26 mouse cellular contexts compared by ENCODE assay signal in the genomic region with DNA sequence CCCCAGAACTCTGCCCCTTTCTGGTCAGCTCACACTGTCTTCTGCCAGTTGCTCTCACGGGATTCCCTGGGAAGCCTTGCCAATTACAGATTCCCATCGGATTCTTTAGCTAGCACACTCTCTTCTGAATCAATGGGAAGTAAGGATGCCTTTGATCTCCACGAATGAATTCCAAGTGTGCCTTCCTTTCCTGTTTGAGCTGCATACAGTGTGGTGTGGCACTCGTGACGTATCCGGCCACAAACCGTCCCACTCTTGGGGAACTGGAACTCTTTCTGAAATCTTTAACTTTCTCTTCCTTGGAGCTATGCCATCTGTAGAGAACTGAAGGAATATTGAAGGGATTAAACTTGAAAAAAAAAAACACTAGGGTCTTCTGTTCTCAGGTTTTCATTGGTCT.
DNase-seq lines count a peak whose midpoint lies in the region; ATAC-seq and TF ChIP-seq lines count a peak whose summit lies in the region.
"Had no signal": no experiment of that assay in that cellular context is flagged by ENCODE, and none has a peak within 500 bp of the region (broad histone marks: within the 10 kb centered on the region; RNA-seq: fewer than 3 reads in every experiment).

No protein-coding gene starts in this region.

- H3K9ac ChIP-seq in lung, embryonic 15.5 days, result no peak overlapping the region
- H3K9ac ChIP-seq in limb, embryonic 14.5 days (ENCODE audit: low read depth, low read length, severe bottlenecking), result no peak overlapping the region
- H3K9ac ChIP-seq: hindbrain, embryonic 13.5 days; limb, embryonic 13.5 days; liver, embryonic 12.5 days; liver, postnatal 0 days; midbrain, embryonic 12.5 days had no signal

- WGBS in lung, embryonic 15.5 days, result 13% methylated on average over 7 of the region's 7 CpGs
- WGBS in lung, adult 2 months, result 16% methylated on average over 7 of the region's 7 CpGs
- WGBS in limb, embryonic 14.5 days, result 41% methylated on average over 7 of the region's 7 CpGs

- H3K36me3 ChIP-seq in lung, embryonic 15.5 days, result no peaks in the 10 kb centered on the region
- H3K36me3 ChIP-seq in limb, embryonic 14.5 days (ENCODE audit: control insufficient read depth, insufficient read depth, low read length), result no peaks in the 10 kb centered on the region
- H3K36me3 ChIP-seq: hindbrain, embryonic 13.5 days; limb, embryonic 13.5 days; liver, embryonic 12.5 days; midbrain, embryonic 12.5 days had no signal

- no peak overlapping the region for H3K4me3 ChIP-seq in lung, embryonic 15.5 days
- H3K4me3 ChIP-seq in lung, adult 2 months (replicated peaks; ENCODE audit: extremely low read depth, low read depth, low read length), result no peak overlapping the region
- no peak overlapping the region for H3K4me3 ChIP-seq in limb, embryonic 14.5 days (replicated peaks; ENCODE audit: low read length)
- H3K4me3 ChIP-seq: erythroblast, embryonic 14.5 days; hindbrain, embryonic 13.5 days; limb, embryonic 13.5 days; liver, embryonic 12.5 days; megakaryocyte, embryonic 14.5 days; midbrain, embryonic 12.5 days had no signal

- no peak for TF ChIP-seq POLR2A in lung, adult 2 months (IDR thresholded peaks at IDR 0.05; ENCODE audit: borderline replicate concordance, extremely low read depth, low read depth, low read length)
- no peak for TF ChIP-seq POLR2A in limb, embryonic 14.5 days (IDR thresholded peaks at IDR 0.05; ENCODE audit: borderline replicate concordance, extremely low read depth, insufficient read depth, insufficient read length)

- H3K27me3 ChIP-seq in lung, embryonic 15.5 days, result no peaks in the 10 kb centered on the region; the same call in 1 of the 2 replicates
- no peaks in the 10 kb centered on the region for H3K27me3 ChIP-seq in limb, embryonic 14.5 days (ENCODE audit: control insufficient read depth, insufficient read depth, low read length)
- H3K27me3 ChIP-seq: hindbrain, embryonic 13.5 days; limb, embryonic 13.5 days; liver, embryonic 12.5 days; megakaryocyte, embryonic 14.5 days; midbrain, embryonic 12.5 days had no signal

- H3K4me1 ChIP-seq in lung, embryonic 15.5 days, result peaks cover 25% of the 10 kb centered on the region
- H3K4me1 ChIP-seq in lung, adult 2 months (ENCODE audit: control insufficient read depth, insufficient read depth, low read length), result peaks cover 5% of the 10 kb centered on the region
- H3K4me1 ChIP-seq in limb, embryonic 14.5 days (ENCODE audit: control insufficient read depth, insufficient read depth, low read length), result no peaks in the 10 kb centered on the region
- H3K4me1 ChIP-seq: liver, embryonic 12.5 days; midbrain, embryonic 12.5 days had no signal

- H3K4me2 ChIP-seq in lung, embryonic 15.5 days, result peak overlapping the region; percentile 18; the same call in 1 of the 2 replicates
- no peak overlapping the region for H3K4me2 ChIP-seq in limb, embryonic 14.5 days (replicated peaks; ENCODE audit: low read depth, low read length, severe bottlenecking)
- H3K4me2 ChIP-seq: hindbrain, embryonic 13.5 days; limb, embryonic 13.5 days; liver, embryonic 12.5 days; midbrain, embryonic 12.5 days had no signal

- no peak overlapping the region for H3K27ac ChIP-seq in lung, embryonic 15.5 days
- no peak overlapping the region for H3K27ac ChIP-seq in limb, embryonic 14.5 days (replicated peaks; ENCODE audit: low read depth, low read length)
- H3K27ac ChIP-seq: hindbrain, embryonic 13.5 days; limb, embryonic 13.5 days; liver, embryonic 12.5 days; midbrain, embryonic 12.5 days had no signal

- no peak for ATAC-seq in lung, embryonic 15.5 days (ENCODE audit: borderline replicate concordance, extremely low read depth, low FRiP score, low TSS enrichment)
- ATAC-seq in limb, embryonic 14.5 days (ENCODE audit: low FRiP score, low read depth), result 0 out of 2 replicates have a peak, but pooled peaks have one; percentile 12
- ATAC-seq: activated CD4-positive, CD25-positive, alpha-beta regulatory T cell, adult 4 months; intestine, embryonic 16.5 days; liver, embryonic 12.5 days; liver, postnatal 0 days had no signal

- no peaks in the 10 kb centered on the region for H3K9me3 ChIP-seq in lung, embryonic 15.5 days
- H3K9me3 ChIP-seq in limb, embryonic 14.5 days (ENCODE audit: control insufficient read depth, low read length), result no peaks in the 10 kb centered on the region
- H3K9me3 ChIP-seq: hindbrain, embryonic 13.5 days; liver, embryonic 12.5 days; midbrain, embryonic 12.5 days had no signal

- DNase-seq in lung, adult 2 months, result no peak
- peak; percentile 39 for DNase-seq in Muller cell, postnatal 12 days (ENCODE audit: inconsistent ontology term)
- DNase-seq in adipocyte (ENCODE audit: low spot score), result peak; percentile 51
- DNase-seq in limb, embryonic 14.5 days (ENCODE audit: low spot score), result no peak
- DNase-seq in urinary bladder, postnatal 14 days (ENCODE audit: low spot score), result no peak
- DNase-seq in urinary bladder, adult 2 months (ENCODE audit: low spot score), result no peak
- DNase-seq: adrenal gland, adult 8-10 months; B cell, adult 2 months; cerebellum, adult 11 months; cerebellum, postnatal 10 days; gastrocnemius, postnatal 10 days; heart, postnatal 36 days; kidney, postnatal 14 days; liver, postnatal 0 days; spleen, adult 18-20 months; thymus, adult 18-20 months; thymus, postnatal 25 days had no signal

- no peak for TF ChIP-seq CTCF in lung, adult 2 months (IDR thresholded peaks at IDR 0.05; ENCODE audit: insufficient read depth, low read length)

Comparison
In these comparisons a context has a peak if more than half of its experiments do, and no peak if none do; other contexts are left out.
1. DNase-seq: peak in Muller cell, postnatal 12 days (single experiment) and adipocyte (single experiment); none in lung, adult 2 months (single experiment), limb, embryonic 14.5 days (single experiment), urinary bladder, postnatal 14 days (single experiment) and urinary bladder, adult 2 months (single experiment).